Mouse (Mus musculus): ENCODE data around the gene Gm19684. TPM values are rescaled to one million over a fixed set of nuclear protein-coding genes. Genes with fewer than 3 reads are reported as not detected.
"Not testable (repeated sequence)": the region's sequence is repeated elsewhere in the genome, so short reads cannot be mapped to it uniquely, and the experiment has no call there.

The Gm19684 gene
- polyA plus RNA-seq, 1 experiment from 2014 or later, result not detected

DNA sequence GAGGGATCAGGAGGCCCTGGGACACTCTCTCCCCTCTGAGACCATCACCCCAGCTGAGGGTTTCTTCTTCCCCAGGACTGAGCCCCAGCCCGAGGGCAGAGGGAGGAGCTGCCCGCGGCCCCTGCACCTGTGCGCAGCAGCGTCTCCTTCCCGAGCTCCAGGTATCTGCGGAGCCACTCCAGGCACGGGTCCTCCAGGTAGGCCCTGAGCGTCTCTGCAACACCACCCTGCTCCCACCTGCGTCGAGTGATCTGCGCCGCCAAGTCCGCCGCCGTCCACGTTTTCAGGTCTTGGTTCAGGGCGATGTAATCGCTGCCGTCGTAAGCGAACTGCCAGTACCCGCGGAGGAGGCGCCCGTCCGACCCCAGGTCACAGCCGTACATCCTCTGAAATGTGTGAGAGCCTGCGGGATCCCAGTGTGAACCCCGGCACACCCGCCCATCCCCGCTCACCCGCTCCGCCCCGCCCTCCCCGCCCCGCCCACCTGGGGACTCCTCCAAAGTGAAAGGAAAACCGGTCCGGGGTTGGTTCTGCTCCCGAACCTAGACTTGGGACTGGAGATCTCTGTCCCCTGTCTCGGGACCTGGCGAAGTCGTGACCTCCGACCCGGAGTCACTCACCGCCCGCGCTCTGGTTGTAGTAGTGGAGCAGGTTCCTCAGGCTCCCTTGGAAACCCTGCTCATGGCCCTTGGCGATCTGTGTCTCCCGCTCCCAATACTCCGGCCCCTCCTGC lies 46.0 kb downstream of the Gm19684 start:
- Histone ChIP-seq H3K4me3 (ENCODE audit: low read depth, low read length) (peak overlapping the region; percentile 52), H3K4me1 (replicated peaks; ENCODE audit: control insufficient read depth, insufficient read depth) (no peaks in the 10 kb centered on the region), H3K36me3 (ENCODE audit: control insufficient read depth, insufficient read depth, low read length) (no peaks in the 10 kb centered on the region), H3K27ac (replicated peaks) (no peak overlapping the region), H3K9ac (ENCODE audit: low read length) (no peak overlapping the region), H3K4me2 (replicated peaks; ENCODE audit: low read depth) (peak overlapping the region; percentile 58), H3K27me3 (ENCODE audit: control insufficient read depth, insufficient read depth, low read length) (peaks cover 9% of the 10 kb centered on the region; the same call in 1 of the 2 replicates), H3K9me3 (ENCODE audit: control insufficient read depth, low read length) (no peaks in the 10 kb centered on the region)
- peak; percentile 60 for DNase-seq (ENCODE audit: low spot score)
- WGBS, result 2% methylated on average over 42 of the region's 51 CpGs
- peak; percentile 69 for ATAC-seq (ENCODE audit: low FRiP score, low TSS enrichment)
- TF ChIP-seq CTCF (IDR thresholded peaks at IDR 0.05; ENCODE audit: low read depth), result no peak
- TF ChIP-seq EP300 (optimal IDR thresholded peaks at IDR 0.05), result no peak

DNA sequence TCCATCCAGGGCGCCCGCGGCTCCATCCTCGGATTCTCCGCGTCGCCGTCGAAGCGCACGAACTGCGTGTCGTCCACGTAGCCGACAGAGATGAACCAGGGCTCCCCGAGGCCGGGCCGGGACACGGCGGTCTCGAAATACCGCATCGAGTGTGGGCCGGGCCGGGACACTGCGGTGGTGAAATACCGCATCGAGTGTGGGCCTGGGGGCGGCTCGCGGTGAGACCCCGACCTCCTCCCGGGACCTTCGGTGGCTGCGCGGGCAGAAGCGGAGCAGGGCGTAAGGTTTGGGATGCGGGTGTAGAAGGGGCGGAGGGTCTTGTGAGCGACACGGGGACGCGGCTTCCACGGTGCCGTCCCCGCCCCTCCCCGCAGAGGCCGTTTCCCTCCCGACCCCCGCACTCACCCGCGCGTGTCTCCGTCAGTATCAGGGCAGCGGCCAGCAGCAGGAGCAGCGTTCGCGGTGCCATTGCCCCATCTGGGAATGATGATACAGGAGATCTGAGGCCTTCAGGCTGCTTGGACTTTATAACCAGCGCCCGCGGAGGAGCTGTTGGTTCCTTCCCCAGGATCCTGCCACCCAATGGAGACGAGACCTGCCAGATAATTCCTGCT lies 46.7 kb downstream of the Gm19684 start, which contains the start of gene Gm8909:
Gene Gm8909, minus strand, starts transcription at position 499 of the 614 bp plus-strand sequence.
- under 1% methylated on average over 59 of the region's 63 CpGs for WGBS
- no peaks in the 10 kb centered on the region for H3K4me1 ChIP-seq (replicated peaks; ENCODE audit: control insufficient read depth, insufficient read depth)
- H3K9ac ChIP-seq (ENCODE audit: low read length), result no peak within 1 kb of the TSS
- peaks cover 9% of the 10 kb centered on the region; the same call in 1 of the 2 replicates for H3K27me3 ChIP-seq (ENCODE audit: control insufficient read depth, insufficient read depth, low read length)
- ATAC-seq (ENCODE audit: low FRiP score, low TSS enrichment) (0 out of 2 replicates have a peak, but pooled peaks have one; percentile 45), DNase-seq (ENCODE audit: low spot score) (no peak)
- no peak within 1 kb of the TSS for H3K27ac ChIP-seq (replicated peaks)
- H3K4me2 ChIP-seq (replicated peaks; ENCODE audit: low read depth), result peak within 1 kb of the TSS; percentile 58
- no peaks in the 10 kb centered on the region for H3K9me3 ChIP-seq (ENCODE audit: control insufficient read depth, low read length)
- TF ChIP-seq EP300 (optimal IDR thresholded peaks at IDR 0.05) (no peak), CTCF (IDR thresholded peaks at IDR 0.05; ENCODE audit: low read depth) (no peak)
- peak within 1 kb of the TSS; percentile 52 for H3K4me3 ChIP-seq (ENCODE audit: low read depth, low read length)
- H3K36me3 ChIP-seq (ENCODE audit: control insufficient read depth, insufficient read depth, low read length), result no peaks in the 10 kb centered on the region

DNA sequence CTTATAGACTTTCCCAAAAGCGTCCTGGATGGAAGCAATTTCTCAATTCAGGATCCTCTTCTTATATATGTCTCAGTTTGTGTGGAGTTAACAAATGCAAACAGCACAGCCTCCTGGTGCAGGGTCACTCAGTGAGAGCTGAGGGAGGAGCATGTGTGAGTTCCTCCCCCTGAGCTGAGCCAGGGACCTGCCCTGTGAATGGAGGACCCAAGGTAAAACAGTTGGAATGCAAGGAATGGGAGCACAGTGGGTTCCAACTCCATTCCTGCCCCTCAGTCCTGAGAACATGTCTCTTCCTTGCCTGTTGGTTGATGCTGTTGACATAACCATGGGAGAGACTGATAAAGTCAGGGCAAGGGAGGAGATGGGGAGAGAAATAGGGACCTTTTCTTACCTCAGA lies 47.6 kb downstream of the Gm19684 start:
- H3K36me3 ChIP-seq (ENCODE audit: control insufficient read depth, insufficient read depth, low read length); H3K9me3 ChIP-seq (ENCODE audit: control insufficient read depth, low read length); ATAC-seq (ENCODE audit: low FRiP score, low TSS enrichment); H3K27ac ChIP-seq (replicated peaks); DNase-seq (ENCODE audit: low spot score); H3K4me2 ChIP-seq (replicated peaks; ENCODE audit: low read depth); H3K4me3 ChIP-seq (ENCODE audit: low read depth, low read length); H3K27me3 ChIP-seq (ENCODE audit: control insufficient read depth, insufficient read depth, low read length); H3K4me1 ChIP-seq (replicated peaks; ENCODE audit: control insufficient read depth, insufficient read depth); H3K9ac ChIP-seq (ENCODE audit: low read length): not testable (repeated sequence)
- WGBS, result no CpG with 5 or more reads among the region's 1 CpGs

DNA sequence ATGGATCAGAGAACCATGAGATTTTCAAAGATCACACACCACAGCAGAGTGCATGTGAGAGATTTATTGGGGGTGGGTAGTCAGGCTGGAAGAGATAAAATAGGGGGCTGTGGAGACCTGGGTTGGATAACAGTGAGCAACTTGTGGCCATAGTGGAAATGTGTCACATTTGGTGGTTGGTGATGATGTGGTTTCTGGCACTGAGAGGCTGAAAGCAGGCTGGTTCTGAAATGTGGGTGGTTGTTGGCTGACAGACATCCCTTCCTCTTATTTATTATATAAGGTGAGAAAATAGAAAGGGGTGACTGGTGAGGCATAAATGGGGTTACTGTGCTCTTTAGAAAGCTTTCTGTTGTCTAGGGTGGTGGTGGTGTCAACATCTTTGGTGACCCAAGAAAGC lies 48.3 kb downstream of the Gm19684 start:
- DNase-seq (ENCODE audit: low spot score) (no peak), ATAC-seq (ENCODE audit: low FRiP score, low TSS enrichment) (no peak)
- Histone ChIP-seq H3K27ac (replicated peaks) (no peak overlapping the region), H3K4me1 (replicated peaks; ENCODE audit: control insufficient read depth, insufficient read depth) (no peaks in the 10 kb centered on the region), H3K36me3 (ENCODE audit: control insufficient read depth, insufficient read depth, low read length) (no peaks in the 10 kb centered on the region), H3K27me3 (ENCODE audit: control insufficient read depth, insufficient read depth, low read length) (peaks cover 9% of the 10 kb centered on the region; the same call in 1 of the 2 replicates), H3K4me3 (ENCODE audit: low read depth, low read length) (no peak overlapping the region), H3K9ac (ENCODE audit: low read length) (no peak overlapping the region), H3K4me2 (replicated peaks; ENCODE audit: low read depth) (no peak overlapping the region), H3K9me3 (ENCODE audit: control insufficient read depth, low read length) (no peaks in the 10 kb centered on the region)
- TF ChIP-seq CTCF (IDR thresholded peaks at IDR 0.05; ENCODE audit: low read depth) (no peak), EP300 (optimal IDR thresholded peaks at IDR 0.05) (no peak)

DNA sequence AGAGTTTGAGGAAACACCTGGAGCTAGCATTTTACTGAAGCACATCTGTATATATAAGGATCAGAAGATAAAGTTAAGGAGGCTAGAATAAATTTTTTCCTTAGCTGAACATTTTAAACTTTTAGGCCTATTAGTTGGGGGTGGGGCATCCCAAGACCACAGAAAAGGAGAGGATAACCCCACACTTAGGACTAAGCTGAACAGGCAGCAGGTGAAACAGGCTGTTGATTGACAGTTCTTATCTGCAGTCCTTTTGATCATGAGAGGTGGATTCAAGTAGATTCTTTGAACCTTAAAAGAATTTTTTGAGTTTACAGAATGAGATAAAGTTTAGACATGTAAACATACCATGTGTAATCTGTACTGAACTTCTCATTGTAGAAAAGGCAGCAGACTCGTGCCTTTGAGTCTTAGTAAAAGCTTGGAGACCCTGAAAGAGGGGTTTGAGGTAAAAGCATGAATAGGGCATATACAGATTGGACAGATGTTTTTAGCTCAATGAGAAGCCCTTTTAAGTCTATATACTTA lies 48.9 kb downstream of the Gm19684 start:
- peaks cover 9% of the 10 kb centered on the region; the same call in 1 of the 2 replicates for H3K27me3 ChIP-seq (ENCODE audit: control insufficient read depth, insufficient read depth, low read length)
- H3K9me3 ChIP-seq (ENCODE audit: control insufficient read depth, low read length), result no peaks in the 10 kb centered on the region
- TF ChIP-seq CTCF (IDR thresholded peaks at IDR 0.05; ENCODE audit: low read depth) (no peak), EP300 (optimal IDR thresholded peaks at IDR 0.05) (no peak)
- WGBS, result 31% methylated on average over 1 of the region's 1 CpGs
- H3K4me3 ChIP-seq (ENCODE audit: low read depth, low read length), result no peak overlapping the region
- H3K27ac ChIP-seq (replicated peaks), result no peak overlapping the region
- H3K4me2 ChIP-seq (replicated peaks; ENCODE audit: low read depth), result no peak overlapping the region
- DNase-seq (ENCODE audit: low spot score), result no peak
- no peak for ATAC-seq (ENCODE audit: low FRiP score, low TSS enrichment)
- no peaks in the 10 kb centered on the region for H3K4me1 ChIP-seq (replicated peaks; ENCODE audit: control insufficient read depth, insufficient read depth)
- no peak overlapping the region for H3K9ac ChIP-seq (ENCODE audit: low read length)
- no peaks in the 10 kb centered on the region for H3K36me3 ChIP-seq (ENCODE audit: control insufficient read depth, insufficient read depth, low read length)

DNA sequence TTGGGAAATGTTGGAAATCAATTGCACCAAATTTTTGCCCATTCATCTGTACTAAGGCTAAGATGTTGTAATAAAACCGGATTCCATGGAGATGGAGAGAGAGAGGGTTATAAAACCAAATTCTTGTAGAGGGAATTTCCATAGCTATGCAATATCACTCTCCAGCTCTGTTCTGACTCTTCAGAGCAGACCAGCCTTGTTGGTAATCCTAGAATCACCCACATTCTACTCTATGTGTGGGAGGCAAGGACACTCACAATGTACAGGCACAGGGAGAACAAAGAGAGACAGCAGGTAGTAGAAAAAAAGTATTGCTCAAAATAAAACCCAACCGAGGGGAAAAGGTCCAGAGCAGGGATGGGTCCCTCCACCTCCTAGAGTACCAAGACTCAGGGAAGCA lies 54.7 kb downstream of the Gm19684 start:
- H3K4me1 ChIP-seq (replicated peaks; ENCODE audit: control insufficient read depth, insufficient read depth); H3K27ac ChIP-seq (replicated peaks); ATAC-seq (ENCODE audit: low FRiP score, low TSS enrichment); H3K4me2 ChIP-seq (replicated peaks; ENCODE audit: low read depth); H3K9ac ChIP-seq (ENCODE audit: low read length); H3K27me3 ChIP-seq (ENCODE audit: control insufficient read depth, insufficient read depth, low read length); H3K4me3 ChIP-seq (ENCODE audit: low read depth, low read length); DNase-seq (ENCODE audit: low spot score); H3K36me3 ChIP-seq (ENCODE audit: control insufficient read depth, insufficient read depth, low read length); H3K9me3 ChIP-seq (ENCODE audit: control insufficient read depth, low read length): not testable (repeated sequence)
- WGBS, result no CpG with 5 or more reads among the region's 2 CpGs
